Mouse (Mus musculus) olfactory bulb, adult 2 months (tissue): ENCODE data around the gene Tex44.

Source experiments
- CTCF ChIP-seq: fragments of 200-500 bp; IDR thresholded peaks from 2 replicates; pipeline ENCODE4 v1.5.1; 2012; ENCODE audit warnings: low read depth, mild to moderate bottlenecking, low read length, moderate library complexity; ENCODE audit not compliant: insufficient read depth
- POLR2A ChIP-seq: fragments of 200-500 bp; IDR thresholded peaks from 2 replicates; pipeline ENCODE4 v1.6.1; 2012; ENCODE audit warnings: mild to moderate bottlenecking, low read depth, low read length, moderate library complexity; ENCODE audit not compliant: insufficient read depth

DNA sequence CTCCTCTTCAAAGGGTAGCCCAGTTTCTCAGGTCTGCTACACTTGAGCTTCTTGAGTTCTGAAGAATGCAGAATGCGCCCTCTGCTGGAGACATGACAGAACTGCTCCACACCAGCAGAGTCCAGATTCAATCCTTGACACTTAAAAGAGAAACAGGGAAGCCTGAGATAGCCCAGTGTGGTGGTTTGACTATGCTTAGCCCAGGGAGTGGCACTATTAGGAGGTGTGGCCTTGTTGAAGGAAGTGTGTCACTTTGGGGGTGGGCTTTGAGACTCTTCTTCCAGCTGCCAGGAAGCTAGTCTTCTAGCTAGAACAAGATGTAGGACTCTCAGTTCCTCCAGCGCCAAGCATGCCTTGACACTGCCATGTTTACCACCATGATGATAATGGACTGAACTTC is 3.9 kb downstream of the Tex44 start:
- TF ChIP-seq CTCF (no peak), POLR2A (no peak)
